Mouse (Mus musculus): ENCODE data around the gene Gfer. TPM values are rescaled to one million over a fixed set of nuclear protein-coding genes. Genes with fewer than 3 reads are reported as not detected.

The Gfer gene
- polyA plus RNA-seq (2012; rRNA removed; ENCODE audit: low replicate concordance), result 30.1 and 63.4 TPM in 2 replicates

GRCm38 (mm10) chr17:24696011-24696697 is at the start of gene Gfer, which contains the start of gene Noxo1:
Gfer (minus strand) TSS chr17:24696156.
Noxo1 (plus strand) TSS chr17:24696234.

GRCm38 (mm10) chr17:24736330-24737051 is 40.5 kb upstream of the Gfer start, which contains the start of gene Msrb1:
Msrb1 (plus strand) TSS chr17:24736642.

GRCm38 (mm10) chr17:24727618-24728017 is 31.7 kb upstream of the Gfer start, which contains the start of gene Rpl3l:
Rpl3l (plus strand) TSS chr17:24727820.

GRCm38 (mm10) chr17:24724184-24724583 is 28.2 kb upstream of the Gfer start, which contains the start of gene Ndufb10:
Ndufb10 (minus strand) TSS chr17:24724478.

GRCm38 (mm10) chr17:24717943-24718342 is 22.0 kb upstream of the Gfer start, which contains the start of the genes Rnf151 and Rps2:
Rnf151 (minus strand) TSS chr17:24718063.
Rps2 (plus strand) TSS chr17:24718116.

GRCm38 (mm10) chr17:24706982-24707800 is 11.2 kb upstream of the Gfer start, which contains the start of gene Tbl3:
Tbl3 (minus strand) TSS chr17:24707660.

GRCm38 (mm10) chr17:24689251-24690081 is 6.5 kb downstream of the Gfer start, which contains the start of gene Syngr3:
Syngr3 (minus strand) TSS chr17:24689955.

GRCm38 (mm10) chr17:24669545-24670245 is 26.3 kb downstream of the Gfer start, which contains the start of gene Zfp598:
Zfp598 (plus strand) TSS chr17:24669687.

GRCm38 (mm10) chr17:24658017-24658758 is 37.8 kb downstream of the Gfer start, which contains the start of gene Npw:
Npw (minus strand) TSS chr17:24658457.

GRCm38 (mm10) chr17:24650070-24650616 is 45.8 kb downstream of the Gfer start, which contains the start of gene Slc9a3r2:
Slc9a3r2 (minus strand) TSS chr17:24650327.

Other genes starting within 250 kb of the Gfer start
- 48.3 and 49.1 TPM in 2 replicates for gene E4f1, start 225.8 kb downstream of the Gfer start, polyA plus RNA-seq (2012; rRNA removed; ENCODE audit: low replicate concordance)
- gene Pgp, start 225.8 kb downstream of the Gfer start, polyA plus RNA-seq (2012; rRNA removed; ENCODE audit: low replicate concordance), result 101 and 247 TPM in 2 replicates
- gene Bricd5, start 222.3 kb downstream of the Gfer start, polyA plus RNA-seq (2012; rRNA removed; ENCODE audit: low replicate concordance), result 3.2 and 4.5 TPM in 2 replicates
- gene Mlst8, start 217.1 kb downstream of the Gfer start, polyA plus RNA-seq (2012; rRNA removed; ENCODE audit: low replicate concordance), result 33.9 and 46.6 TPM in 2 replicates
- gene Caskin1, start 207.6 kb downstream of the Gfer start, polyA plus RNA-seq (2012; rRNA removed; ENCODE audit: low replicate concordance), result 0.62 and 1.0 TPM in 2 replicates
- 119 and 120 TPM in 2 replicates for gene Traf7, start 168.2 kb downstream of the Gfer start, polyA plus RNA-seq (2012; rRNA removed; ENCODE audit: low replicate concordance)
- 0.20 and 1.8 TPM in 2 replicates for gene Rab26, start 161.9 kb downstream of the Gfer start, polyA plus RNA-seq (2012; rRNA removed; ENCODE audit: low replicate concordance)
- gene Pkd1, start 146.3 kb downstream of the Gfer start, polyA plus RNA-seq (2012; rRNA removed; ENCODE audit: low replicate concordance), result 21.0 and 30.2 TPM in 2 replicates
- gene Tsc2, start 63.5 kb downstream of the Gfer start, polyA plus RNA-seq (2012; rRNA removed; ENCODE audit: low replicate concordance), result 72.8 and 85.7 TPM in 2 replicates
- gene Nthl1, start 63.5 kb downstream of the Gfer start, polyA plus RNA-seq (2012; rRNA removed; ENCODE audit: low replicate concordance), result 4.7 and 4.9 TPM in 2 replicates
- gene Slc9a3r2, start 45.8 kb downstream of the Gfer start, polyA plus RNA-seq (2012; rRNA removed; ENCODE audit: low replicate concordance), result 52.1 and 54.9 TPM in 2 replicates
- 2.5 TPM in 1 of 2 replicates, not detected in the other for gene Npw, start 37.7 kb downstream of the Gfer start, polyA plus RNA-seq (2012; rRNA removed; ENCODE audit: low replicate concordance)
- gene Zfp598, start 26.5 kb downstream of the Gfer start, polyA plus RNA-seq (2012; rRNA removed; ENCODE audit: low replicate concordance), result 59.0 and 79.0 TPM in 2 replicates
- gene Syngr3, start 6.2 kb downstream of the Gfer start, polyA plus RNA-seq (2012; rRNA removed; ENCODE audit: low replicate concordance), result 1.7 and 2.1 TPM in 2 replicates
- 76.2 and 104 TPM in 2 replicates for gene Noxo1, start 78 bp upstream of the Gfer start, polyA plus RNA-seq (2012; rRNA removed; ENCODE audit: low replicate concordance)
- 36.0 and 44.8 TPM in 2 replicates for gene Tbl3, start 11.5 kb upstream of the Gfer start, polyA plus RNA-seq (2012; rRNA removed; ENCODE audit: low replicate concordance)
- 0.34 TPM in 1 of 2 replicates, not detected in the other for gene Rnf151, start 21.9 kb upstream of the Gfer start, polyA plus RNA-seq (2012; rRNA removed; ENCODE audit: low replicate concordance)
- gene Rps2, start 22.0 kb upstream of the Gfer start, polyA plus RNA-seq (2012; rRNA removed; ENCODE audit: low replicate concordance), result 3,070 and 3,555 TPM in 2 replicates
- 314 and 554 TPM in 2 replicates for gene Ndufb10, start 28.3 kb upstream of the Gfer start, polyA plus RNA-seq (2012; rRNA removed; ENCODE audit: low replicate concordance)
- not detected in 2 replicates for gene Rpl3l, start 31.7 kb upstream of the Gfer start, polyA plus RNA-seq (2012; rRNA removed; ENCODE audit: low replicate concordance)
- 71.2 and 109 TPM in 2 replicates for gene Msrb1, start 40.5 kb upstream of the Gfer start, polyA plus RNA-seq (2012; rRNA removed; ENCODE audit: low replicate concordance)
- 2.6 and 10.6 TPM in 2 replicates for gene Hs3st6, start 56.8 kb upstream of the Gfer start, polyA plus RNA-seq (2012; rRNA removed; ENCODE audit: low replicate concordance)
- not detected in 2 replicates for gene Meiob, start 108.1 kb upstream of the Gfer start, polyA plus RNA-seq (2012; rRNA removed; ENCODE audit: low replicate concordance)
- gene Hagh, start 144.0 kb upstream of the Gfer start, polyA plus RNA-seq (2012; rRNA removed; ENCODE audit: low replicate concordance), result 213 and 369 TPM in 2 replicates
- gene Fahd1, start 154.2 kb upstream of the Gfer start, polyA plus RNA-seq (2012; rRNA removed; ENCODE audit: low replicate concordance), result 75.3 and 166 TPM in 2 replicates
- gene Igfals, start 169.8 kb upstream of the Gfer start, polyA plus RNA-seq (2012; rRNA removed; ENCODE audit: low replicate concordance), result 1.0 and 2.1 TPM in 2 replicates
- gene Nubp2, start 190.2 kb upstream of the Gfer start, polyA plus RNA-seq (2012; rRNA removed; ENCODE audit: low replicate concordance), result 27.8 and 31.6 TPM in 2 replicates
- 86.7 and 115 TPM in 2 replicates for gene Spsb3, start 190.5 kb upstream of the Gfer start, polyA plus RNA-seq (2012; rRNA removed; ENCODE audit: low replicate concordance)
- 20.8 and 32.6 TPM in 2 replicates for gene Eme2, start 198.9 kb upstream of the Gfer start, polyA plus RNA-seq (2012; rRNA removed; ENCODE audit: low replicate concordance)
- gene Mrps34, start 199.0 kb upstream of the Gfer start, polyA plus RNA-seq (2012; rRNA removed; ENCODE audit: low replicate concordance), result 189 and 532 TPM in 2 replicates
- gene Nme3, start 200.3 kb upstream of the Gfer start, polyA plus RNA-seq (2012; rRNA removed; ENCODE audit: low replicate concordance), result 34.1 and 43.8 TPM in 2 replicates
- gene Mapk8ip3, start 240.8 kb upstream of the Gfer start, polyA plus RNA-seq (2012; rRNA removed; ENCODE audit: low replicate concordance), result 36.5 and 57.9 TPM in 2 replicates